Mouse (Mus musculus): ENCODE measurements around the gene Trpc4ap. TPM values are rescaled to one million over a fixed set of nuclear protein-coding genes. Genes with fewer than 3 reads are reported as not detected.

The Trpc4ap gene
- polyA plus RNA-seq, 1 experiment from 2014 or later = 92.4 TPM

GRCm38 (mm10) chr2:155624730-155625129 is 67.5 kb downstream of the Trpc4ap start:
- Histone ChIP-seq H3K4me1 (ENCODE audit: control insufficient read depth, insufficient read depth, low read length) (peaks cover 11% of the 10 kb centered on the region; the same call in 1 of the 2 replicates), H3K36me3 (ENCODE audit: control insufficient read depth, insufficient read depth, low read length) (peaks cover 8% of the 10 kb centered on the region), H3K27me3 (ENCODE audit: control insufficient read depth, insufficient read depth, low read length) (peaks cover 34% of the 10 kb centered on the region), H3K4me2 (no peak overlapping the region), H3K9ac (ENCODE audit: low read depth, low read length) (no peak overlapping the region), H3K4me3 (ENCODE audit: low read depth, low read length) (no peak overlapping the region), H3K27ac (ENCODE audit: low read depth, low read length) (no peak overlapping the region), H3K9me3 (replicated peaks; ENCODE audit: control insufficient read depth, low read length) (no peaks in the 10 kb centered on the region)
- 35% methylated on average over 10 of the region's 10 CpGs for WGBS (ENCODE audit: insufficient replicate concordance)
- ATAC-seq (replicated peaks; ENCODE audit: insufficient number of reproducible peaks, low FRiP score, low TSS enrichment) = no peak

DNA sequence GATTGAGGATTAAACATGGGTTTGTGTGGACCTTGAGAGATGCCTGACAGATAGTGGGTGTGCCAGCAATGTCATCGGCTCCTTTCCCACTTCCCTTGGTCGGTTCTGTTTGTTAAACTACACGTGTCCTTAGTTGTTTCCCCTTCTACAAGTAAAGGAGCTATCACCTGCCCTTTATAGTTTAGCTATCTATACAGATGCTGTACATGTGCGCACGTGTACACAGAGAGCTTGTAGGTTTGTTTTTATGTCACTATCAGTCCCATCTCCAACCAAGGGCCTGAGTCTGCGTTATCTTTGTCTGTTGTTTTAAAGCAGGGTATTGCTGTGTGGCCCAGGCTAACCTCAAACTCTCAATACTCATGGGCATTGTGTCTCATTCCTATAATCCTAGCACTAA is 68.2 kb downstream of the Trpc4ap start:
- Histone ChIP-seq H3K4me2 (no peak overlapping the region), H3K36me3 (ENCODE audit: control insufficient read depth, insufficient read depth, low read length) (peaks cover 8% of the 10 kb centered on the region), H3K27ac (ENCODE audit: low read depth, low read length) (no peak overlapping the region), H3K9ac (ENCODE audit: low read depth, low read length) (no peak overlapping the region), H3K27me3 (ENCODE audit: control insufficient read depth, insufficient read depth, low read length) (peaks cover 27% of the 10 kb centered on the region), H3K9me3 (replicated peaks; ENCODE audit: control insufficient read depth, low read length) (no peaks in the 10 kb centered on the region), H3K4me1 (ENCODE audit: control insufficient read depth, insufficient read depth, low read length) (peaks cover 5% of the 10 kb centered on the region; the same call in 1 of the 2 replicates), H3K4me3 (ENCODE audit: low read depth, low read length) (no peak overlapping the region)
- no peak for ATAC-seq (replicated peaks; ENCODE audit: insufficient number of reproducible peaks, low FRiP score, low TSS enrichment)
- 77% methylated on average over 6 of the region's 6 CpGs for WGBS (ENCODE audit: insufficient replicate concordance)

- 36% methylated on average over 11 of the region's 11 CpGs for WGBS (ENCODE audit: insufficient replicate concordance)
- Histone ChIP-seq H3K4me3 (ENCODE audit: low read depth, low read length) (no peak overlapping the region), H3K27me3 (ENCODE audit: control insufficient read depth, insufficient read depth, low read length) (peaks cover 14% of the 10 kb centered on the region), H3K36me3 (ENCODE audit: control insufficient read depth, insufficient read depth, low read length) (peaks cover 4% of the 10 kb centered on the region; the same call in 1 of the 2 replicates), H3K9ac (ENCODE audit: low read depth, low read length) (no peak overlapping the region), H3K27ac (ENCODE audit: low read depth, low read length) (no peak overlapping the region), H3K4me1 (ENCODE audit: control insufficient read depth, insufficient read depth, low read length) (no peaks in the 10 kb centered on the region), H3K4me2 (no peak overlapping the region), H3K9me3 (replicated peaks; ENCODE audit: control insufficient read depth, low read length) (no peaks in the 10 kb centered on the region)
- no peak for ATAC-seq (replicated peaks; ENCODE audit: insufficient number of reproducible peaks, low FRiP score, low TSS enrichment)
Observed at GRCm38 (mm10) chr2:155622606-155623005, 69.6 kb downstream of the Trpc4ap start.

DNA sequence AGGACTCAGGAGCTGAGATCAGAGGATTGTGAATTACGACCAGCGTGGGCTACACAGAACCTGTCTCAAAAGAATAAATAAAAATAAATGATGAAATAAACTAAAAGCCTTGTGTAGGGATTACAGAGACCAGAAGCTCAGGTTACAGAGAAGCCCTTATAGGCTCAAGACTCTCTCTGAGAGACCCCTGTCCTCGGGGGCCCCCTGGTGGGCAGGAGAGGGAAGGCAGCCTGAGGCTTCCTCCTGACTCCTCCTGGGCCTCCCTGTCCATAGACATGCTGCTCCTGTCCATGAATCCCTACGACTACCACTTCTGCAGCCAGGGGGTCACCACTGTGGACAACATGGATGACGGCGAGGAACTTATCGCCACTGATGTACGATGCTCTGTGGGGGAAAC is 72.4 kb downstream of the Trpc4ap start:
- no peaks in the 10 kb centered on the region for H3K9me3 ChIP-seq (replicated peaks; ENCODE audit: control insufficient read depth, low read length)
- no peaks in the 10 kb centered on the region for H3K4me1 ChIP-seq (ENCODE audit: control insufficient read depth, insufficient read depth, low read length)
- no peaks in the 10 kb centered on the region for H3K27me3 ChIP-seq (ENCODE audit: control insufficient read depth, insufficient read depth, low read length)
- H3K4me2 ChIP-seq = no peak overlapping the region
- WGBS (ENCODE audit: insufficient replicate concordance) = 15% methylated on average over 8 of the region's 8 CpGs
- no peak overlapping the region for H3K27ac ChIP-seq (ENCODE audit: low read depth, low read length)
- H3K9ac ChIP-seq (ENCODE audit: low read depth, low read length) = no peak overlapping the region
- ATAC-seq (replicated peaks; ENCODE audit: insufficient number of reproducible peaks, low FRiP score, low TSS enrichment) = no peak
- no peaks in the 10 kb centered on the region for H3K36me3 ChIP-seq (ENCODE audit: control insufficient read depth, insufficient read depth, low read length)
- H3K4me3 ChIP-seq (ENCODE audit: low read depth, low read length) = no peak overlapping the region

DNA sequence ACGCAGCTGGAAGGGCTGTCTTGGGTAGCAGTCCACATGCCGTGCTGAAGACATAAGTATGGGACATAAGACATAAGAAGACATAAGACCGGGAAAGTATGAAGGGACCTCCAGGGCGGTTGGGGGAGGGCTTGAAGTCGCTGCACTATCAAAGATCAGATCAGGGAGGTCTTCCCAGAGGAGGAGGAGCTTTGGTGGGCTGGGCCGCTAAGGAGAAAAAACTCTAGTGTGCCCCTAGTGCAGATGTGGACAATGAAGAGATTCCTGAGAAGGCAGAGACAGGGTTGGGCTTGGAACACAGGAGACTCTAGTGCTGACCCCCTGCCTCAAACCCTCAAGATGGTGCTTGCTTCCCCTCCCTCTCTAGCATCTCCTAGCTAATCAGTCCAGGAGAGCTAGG is 75.2 kb downstream of the Trpc4ap start:
- H3K4me1 ChIP-seq (ENCODE audit: control insufficient read depth, insufficient read depth, low read length) = peaks cover 16% of the 10 kb centered on the region
- H3K9ac ChIP-seq (ENCODE audit: low read depth, low read length) = no peak overlapping the region
- H3K36me3 ChIP-seq (ENCODE audit: control insufficient read depth, insufficient read depth, low read length) = no peaks in the 10 kb centered on the region
- 48% methylated on average over 6 of the region's 6 CpGs for whole genome bisulfite sequencing (ENCODE audit: insufficient replicate concordance)
- no peak overlapping the region for H3K27ac ChIP-seq (ENCODE audit: low read depth, low read length)
- peak overlapping the region; percentile 24 for H3K4me2 ChIP-seq
- H3K27me3 ChIP-seq (ENCODE audit: control insufficient read depth, insufficient read depth, low read length) = no peaks in the 10 kb centered on the region
- no peak for ATAC-seq (replicated peaks; ENCODE audit: insufficient number of reproducible peaks, low FRiP score, low TSS enrichment)
- H3K4me3 ChIP-seq (ENCODE audit: low read depth, low read length) = no peak overlapping the region
- H3K9me3 ChIP-seq (replicated peaks; ENCODE audit: control insufficient read depth, low read length) = no peaks in the 10 kb centered on the region

GRCm38 (mm10) chr2:155613953-155614352 is 78.2 kb downstream of the Trpc4ap start:
- peaks cover 23% of the 10 kb centered on the region for H3K4me1 ChIP-seq (ENCODE audit: control insufficient read depth, insufficient read depth, low read length)
- peak; percentile 57; the same call in 1 of the 2 replicates for ATAC-seq (replicated peaks; ENCODE audit: insufficient number of reproducible peaks, low FRiP score, low TSS enrichment)
- peak overlapping the region; percentile 72 for H3K9ac ChIP-seq (ENCODE audit: low read depth, low read length)
- peak overlapping the region; percentile 86 for H3K4me2 ChIP-seq
- peak overlapping the region; percentile 74 for H3K27ac ChIP-seq (ENCODE audit: low read depth, low read length)
- 48% methylated on average over 8 of the region's 8 CpGs for WGBS (ENCODE audit: insufficient replicate concordance)
- H3K27me3 ChIP-seq (ENCODE audit: control insufficient read depth, insufficient read depth, low read length) = no peaks in the 10 kb centered on the region
- no peaks in the 10 kb centered on the region for H3K9me3 ChIP-seq (replicated peaks; ENCODE audit: control insufficient read depth, low read length)
- peak overlapping the region; percentile 49 for H3K4me3 ChIP-seq (ENCODE audit: low read depth, low read length)
- H3K36me3 ChIP-seq (ENCODE audit: control insufficient read depth, insufficient read depth, low read length) = no peaks in the 10 kb centered on the region

GRCm38 (mm10) chr2:155613326-155613755 is 78.8 kb downstream of the Trpc4ap start:
- H3K36me3 ChIP-seq (ENCODE audit: control insufficient read depth, insufficient read depth, low read length) = no peaks in the 10 kb centered on the region
- peaks cover 23% of the 10 kb centered on the region for H3K4me1 ChIP-seq (ENCODE audit: control insufficient read depth, insufficient read depth, low read length)
- no peaks in the 10 kb centered on the region for H3K9me3 ChIP-seq (replicated peaks; ENCODE audit: control insufficient read depth, low read length)
- H3K9ac ChIP-seq (ENCODE audit: low read depth, low read length) = peak overlapping the region; percentile 72
- peak overlapping the region; percentile 74 for H3K27ac ChIP-seq (ENCODE audit: low read depth, low read length)
- ATAC-seq (replicated peaks; ENCODE audit: insufficient number of reproducible peaks, low FRiP score, low TSS enrichment) = peak; percentile 92
- H3K4me2 ChIP-seq = peak overlapping the region; percentile 86
- WGBS (ENCODE audit: insufficient replicate concordance) = 4% methylated on average over 20 of the region's 20 CpGs
- H3K27me3 ChIP-seq (ENCODE audit: control insufficient read depth, insufficient read depth, low read length) = no peaks in the 10 kb centered on the region
- peak overlapping the region; percentile 49 for H3K4me3 ChIP-seq (ENCODE audit: low read depth, low read length)

- H3K4me1 ChIP-seq (ENCODE audit: control insufficient read depth, insufficient read depth, low read length) = peaks cover 23% of the 10 kb centered on the region
- peak overlapping the region; percentile 86 for H3K4me2 ChIP-seq
- H3K36me3 ChIP-seq (ENCODE audit: control insufficient read depth, insufficient read depth, low read length) = no peaks in the 10 kb centered on the region
- no peaks in the 10 kb centered on the region for H3K27me3 ChIP-seq (ENCODE audit: control insufficient read depth, insufficient read depth, low read length)
- H3K4me3 ChIP-seq (ENCODE audit: low read depth, low read length) = peak overlapping the region; percentile 49
- WGBS (ENCODE audit: insufficient replicate concordance) = 63% methylated on average over 9 of the region's 9 CpGs
- no peak for ATAC-seq (replicated peaks; ENCODE audit: insufficient number of reproducible peaks, low FRiP score, low TSS enrichment)
- H3K9me3 ChIP-seq (replicated peaks; ENCODE audit: control insufficient read depth, low read length) = no peaks in the 10 kb centered on the region
- H3K27ac ChIP-seq (ENCODE audit: low read depth, low read length) = peak overlapping the region; percentile 74
- H3K9ac ChIP-seq (ENCODE audit: low read depth, low read length) = peak overlapping the region; percentile 72
Observed at GRCm38 (mm10) chr2:155611834-155612550, 80.2 kb downstream of the Trpc4ap start.

DNA sequence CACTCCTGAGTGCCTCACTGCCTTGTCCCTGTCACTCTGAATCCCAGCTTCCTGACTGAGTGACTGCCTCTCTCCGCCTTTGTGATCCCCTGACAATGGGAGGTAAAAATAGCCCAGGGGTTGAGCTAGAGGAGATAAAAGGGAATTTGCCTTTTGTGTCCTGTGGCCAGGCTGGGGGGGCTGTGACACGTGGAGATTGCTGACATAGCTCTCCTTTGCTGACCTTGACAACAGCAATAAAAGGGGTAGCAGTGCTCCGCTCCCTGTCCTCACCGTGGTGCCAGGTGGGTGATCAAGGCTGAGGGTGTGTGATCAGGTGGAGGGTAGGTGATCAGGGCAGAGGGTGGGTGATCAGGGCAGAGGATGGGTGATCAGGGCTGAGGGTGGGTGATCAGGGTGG is 81.2 kb downstream of the Trpc4ap start, which contains the start of gene Myh7b:
Gene Myh7b, plus strand, starts transcription at position 235 of the 400 bp plus-strand sequence.
- Histone ChIP-seq H3K9ac (ENCODE audit: low read depth, low read length) (peak within 1 kb of the TSS; percentile 72), H3K4me3 (ENCODE audit: low read depth, low read length) (peak within 1 kb of the TSS; percentile 49), H3K4me1 (ENCODE audit: control insufficient read depth, insufficient read depth, low read length) (peaks cover 31% of the 10 kb centered on the region), H3K9me3 (replicated peaks; ENCODE audit: control insufficient read depth, low read length) (no peaks in the 10 kb centered on the region), H3K36me3 (ENCODE audit: control insufficient read depth, insufficient read depth, low read length) (no peaks in the 10 kb centered on the region), H3K27ac (ENCODE audit: low read depth, low read length) (peak within 1 kb of the TSS; percentile 74), H3K4me2 (peak within 1 kb of the TSS; percentile 86), H3K27me3 (ENCODE audit: control insufficient read depth, insufficient read depth, low read length) (no peaks in the 10 kb centered on the region)
- 19% methylated on average over 4 of the region's 4 CpGs for whole genome bisulfite sequencing (ENCODE audit: insufficient replicate concordance)
- ATAC-seq (replicated peaks; ENCODE audit: insufficient number of reproducible peaks, low FRiP score, low TSS enrichment) = peak; percentile 29; the same call in 1 of the 2 replicates

All from heart, embryonic 11.5 days (tissue).